Mouse (Mus musculus) liver, embryonic 15.5 days (tissue): Measurements from ENCODE around the gene Sema4b. TPM values are rescaled to one million over a fixed set of nuclear protein-coding genes. Genes with fewer than 3 reads are reported as not detected.
A peak's percentile ranks its signal among the peaks of the same experiment; 100 is the strongest.

Source experiments
- ATAC-seq: fragments of 200-750 bp; cut with Nextera tagmentation; 2 replicates; pipeline ENCODE4 v1.8.0; 2017; ENCODE audit warnings: moderate number of reproducible peaks, mild to moderate bottlenecking, moderate library complexity; ENCODE audit not compliant: insufficient read depth
- H3K27ac ChIP-seq: fragments of 300-500 bp; sonication (generic); replicated peaks from 2 replicates; pipeline ENCODE4 v1.5.1; 2015; ENCODE audit warnings: mild to moderate bottlenecking, inconsistent platforms
- H3K27me3 ChIP-seq: fragments of 300-500 bp; sonication (generic); 2 replicates; pipeline ENCODE4 v1.6.1; 2015; ENCODE audit warnings: mild to moderate bottlenecking, inconsistent platforms
- H3K36me3 ChIP-seq: fragments of 300-500 bp; sonication (generic); replicated peaks from 2 replicates; pipeline ENCODE4 v1.6.1; 2015; ENCODE audit warnings: moderate library complexity, mild to moderate bottlenecking, inconsistent platforms
- H3K4me1 ChIP-seq: fragments of 300-500 bp; sonication (generic); replicated peaks from 2 replicates; pipeline ENCODE4 v1.6.1; 2015; ENCODE audit warnings: inconsistent platforms
- H3K4me2 ChIP-seq: fragments of 300-500 bp; sonication (generic); 2 replicates; pipeline ENCODE4 v1.6.1; 2015; ENCODE audit warnings: moderate library complexity, mild to moderate bottlenecking, inconsistent platforms
- H3K4me3 ChIP-seq: fragments of 300-500 bp; sonication (generic); replicated peaks from 2 replicates; pipeline ENCODE4 v1.5.1; 2015; ENCODE audit warnings: mild to moderate bottlenecking, inconsistent platforms
- H3K9ac ChIP-seq: fragments of 300-500 bp; sonication (generic); 2 replicates; pipeline ENCODE4 v1.6.1; 2015; ENCODE audit warnings: moderate library complexity, mild to moderate bottlenecking, inconsistent platforms
- H3K9me3 ChIP-seq: fragments of 300-500 bp; sonication (generic); replicated peaks from 2 replicates; pipeline ENCODE4 v1.6.1; 2016; ENCODE audit warnings: inconsistent platforms
- WGBS: fragments of 180-500 bp; shearing (Covaris S2); methylation state at CpG from one replicate; pipeline ENCODE4 v1.1.7; 2015; ENCODE audit warnings: mixed read lengths; ENCODE audit not compliant: insufficient replicate concordance; 5-methylcytosine and 5-hydroxymethylcytosine counted together
- polyA plus RNA-seq: library from polyadenylated mRNA; unstranded; fragments of >200 nt; fragmentation: Nextera tagmentation; extraction: Ambion mirVana; gene quantifications from 2 replicates; pipeline ENCODE4 v1.2.1, GENCODE M21; 2015

Gene Sema4b
- polyA plus RNA-seq, 1 experiment from 2014 or later: 15.2 TPM

DNA sequence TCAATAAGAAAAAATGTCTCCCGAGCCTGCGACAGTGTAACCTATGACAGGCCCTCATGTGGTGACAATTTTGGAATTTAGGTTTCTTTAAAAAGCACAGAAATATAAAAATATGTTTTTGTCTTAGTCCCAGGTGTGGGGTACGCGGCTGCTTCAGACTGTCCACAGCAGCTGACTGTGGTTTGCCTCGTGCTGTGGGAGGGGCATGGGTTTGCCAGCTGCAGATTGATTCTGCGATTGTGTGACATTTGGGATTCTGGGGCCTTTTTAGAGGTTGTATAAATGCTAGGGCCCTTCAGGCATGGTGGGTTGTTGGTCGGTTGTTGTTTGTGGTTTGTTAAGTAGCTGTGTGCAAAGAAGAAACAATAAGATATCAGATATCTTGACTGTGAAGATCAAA lies 18.3 kb downstream of the Sema4b start:
- peaks cover 53% of the 10 kb centered on the region for H3K36me3 ChIP-seq
- H3K4me3 ChIP-seq: no peak overlapping the region
- no peak for ATAC-seq
- peaks cover 100% of the 10 kb centered on the region for H3K4me1 ChIP-seq
- H3K4me2 ChIP-seq: peak overlapping the region; percentile 91
- no peak overlapping the region for H3K9ac ChIP-seq
- H3K9me3 ChIP-seq: no peaks in the 10 kb centered on the region
- peak overlapping the region; percentile 100 for H3K27ac ChIP-seq
- WGBS: 35% methylated on average over 7 of the region's 7 CpGs
- no peaks in the 10 kb centered on the region for H3K27me3 ChIP-seq

DNA sequence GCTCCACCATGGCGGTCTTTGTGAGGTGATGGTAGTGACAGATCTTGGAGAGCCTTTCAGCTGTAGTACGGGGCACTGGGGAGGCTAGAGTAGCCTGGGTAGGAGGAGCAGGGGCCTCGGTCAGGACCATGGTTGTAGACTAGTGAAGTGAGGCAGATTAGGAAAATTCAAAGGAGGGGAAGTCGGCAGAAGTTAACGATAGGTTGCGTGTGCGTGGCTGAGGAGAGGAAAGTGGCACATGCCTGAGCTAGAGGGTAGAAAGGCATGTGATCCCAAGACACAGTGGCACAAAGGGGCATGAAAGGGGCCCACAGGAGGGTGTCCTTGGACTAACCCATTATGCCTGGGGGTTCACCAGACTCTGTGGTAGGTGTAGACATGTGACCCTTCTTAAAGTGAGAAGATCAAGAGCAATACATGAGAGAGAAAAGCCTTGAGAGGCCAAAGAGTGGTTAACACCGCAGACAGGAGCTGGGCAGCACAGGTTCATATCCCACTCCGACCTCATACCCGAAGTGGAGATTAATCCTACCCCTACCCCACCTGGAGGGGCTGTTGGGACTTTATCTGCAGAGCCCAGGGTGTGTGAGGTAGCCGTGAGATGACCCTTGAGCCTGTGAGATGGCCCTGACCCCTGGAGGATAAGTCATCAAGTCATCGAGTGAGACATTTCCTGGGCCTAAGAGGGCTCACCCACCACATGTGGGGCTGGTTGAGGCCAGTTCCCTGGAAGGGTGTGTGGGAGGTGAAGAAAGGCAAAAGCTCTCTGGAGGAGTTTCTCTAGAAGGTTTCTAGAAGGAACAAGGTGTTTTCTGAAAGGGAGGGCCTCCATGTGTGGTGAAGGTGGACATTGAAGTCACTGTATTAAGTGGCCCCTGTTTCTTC lies 19.3 kb downstream of the Sema4b start:
- WGBS: 51% methylated on average over 12 of the region's 12 CpGs
- Histone ChIP-seq H3K27ac (peak overlapping the region; percentile 100), H3K4me1 (peaks cover 100% of the 10 kb centered on the region), H3K4me2 (peak overlapping the region; percentile 91), H3K4me3 (no peak overlapping the region), H3K36me3 (peaks cover 44% of the 10 kb centered on the region), H3K9me3 (no peaks in the 10 kb centered on the region), H3K27me3 (no peaks in the 10 kb centered on the region), H3K9ac (peak overlapping the region; percentile 71)
- ATAC-seq: no peak

DNA sequence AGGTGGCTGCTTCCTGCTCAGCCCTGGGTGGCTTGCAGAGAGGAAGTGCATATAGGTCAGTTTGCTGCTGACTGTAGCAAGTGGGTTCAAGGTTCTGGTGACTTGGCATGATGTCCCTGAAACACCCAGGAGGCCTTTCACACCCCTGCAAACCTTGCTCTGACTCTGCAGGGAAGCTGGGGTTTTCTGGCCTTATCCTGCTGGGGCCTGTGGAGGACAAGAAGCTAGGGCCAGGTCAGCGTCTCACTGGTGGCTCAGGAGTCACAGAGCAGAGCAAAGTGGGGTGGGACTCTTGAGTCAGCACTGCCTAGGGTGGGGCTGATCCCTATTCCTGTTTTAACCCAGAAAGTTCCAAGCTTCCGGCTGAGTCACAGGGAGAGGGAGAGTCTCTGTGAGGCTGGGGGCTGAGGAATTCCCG lies 20.7 kb downstream of the Sema4b start:
- peaks cover 100% of the 10 kb centered on the region for H3K4me1 ChIP-seq
- H3K4me3 ChIP-seq: peak overlapping the region; percentile 40
- peak overlapping the region; percentile 71 for H3K9ac ChIP-seq
- no peaks in the 10 kb centered on the region for H3K27me3 ChIP-seq
- no peaks in the 10 kb centered on the region for H3K9me3 ChIP-seq
- peak overlapping the region; percentile 91 for H3K4me2 ChIP-seq
- no peak for ATAC-seq
- 20% methylated on average over 3 of the region's 3 CpGs for WGBS
- peaks cover 30% of the 10 kb centered on the region for H3K36me3 ChIP-seq
- H3K27ac ChIP-seq: peak overlapping the region; percentile 100

DNA sequence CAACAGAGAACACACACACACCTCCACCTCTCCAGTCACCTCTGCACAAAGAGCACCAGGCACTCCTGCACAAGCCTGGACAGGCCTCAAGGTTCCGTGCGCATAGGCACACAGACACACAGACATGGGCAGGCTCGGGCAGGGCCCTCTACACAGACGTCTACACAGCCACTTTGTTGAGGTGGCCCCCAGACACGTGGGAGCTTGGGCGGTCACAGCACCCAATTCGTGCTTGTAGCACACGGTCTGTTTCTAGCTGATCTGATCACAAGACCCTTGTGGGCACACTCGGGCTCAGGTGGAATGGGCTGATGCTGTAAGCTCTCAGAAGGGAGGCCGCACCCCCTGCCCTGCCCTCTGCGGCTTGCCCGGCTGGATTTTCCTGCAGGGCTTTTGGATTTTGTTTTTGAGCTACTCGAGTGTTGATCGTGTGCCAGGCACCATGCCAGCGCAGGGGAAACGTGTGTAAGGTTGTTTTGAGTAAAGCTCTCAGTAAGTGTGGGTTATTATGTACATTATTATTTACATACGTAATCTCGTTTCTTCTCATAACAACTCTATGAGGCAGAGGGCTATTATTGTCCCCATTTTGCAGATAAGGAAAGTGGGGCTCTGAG lies 21.5 kb downstream of the Sema4b start:
- Histone ChIP-seq H3K27ac (peak overlapping the region; percentile 100), H3K9ac (peak overlapping the region; percentile 71), H3K27me3 (no peaks in the 10 kb centered on the region), H3K9me3 (no peaks in the 10 kb centered on the region), H3K4me3 (peak overlapping the region; percentile 40), H3K4me2 (peak overlapping the region; percentile 91), H3K36me3 (peaks cover 30% of the 10 kb centered on the region), H3K4me1 (peaks cover 100% of the 10 kb centered on the region)
- peak; percentile 16 for ATAC-seq
- WGBS: 32% methylated on average over 18 of the region's 18 CpGs

DNA sequence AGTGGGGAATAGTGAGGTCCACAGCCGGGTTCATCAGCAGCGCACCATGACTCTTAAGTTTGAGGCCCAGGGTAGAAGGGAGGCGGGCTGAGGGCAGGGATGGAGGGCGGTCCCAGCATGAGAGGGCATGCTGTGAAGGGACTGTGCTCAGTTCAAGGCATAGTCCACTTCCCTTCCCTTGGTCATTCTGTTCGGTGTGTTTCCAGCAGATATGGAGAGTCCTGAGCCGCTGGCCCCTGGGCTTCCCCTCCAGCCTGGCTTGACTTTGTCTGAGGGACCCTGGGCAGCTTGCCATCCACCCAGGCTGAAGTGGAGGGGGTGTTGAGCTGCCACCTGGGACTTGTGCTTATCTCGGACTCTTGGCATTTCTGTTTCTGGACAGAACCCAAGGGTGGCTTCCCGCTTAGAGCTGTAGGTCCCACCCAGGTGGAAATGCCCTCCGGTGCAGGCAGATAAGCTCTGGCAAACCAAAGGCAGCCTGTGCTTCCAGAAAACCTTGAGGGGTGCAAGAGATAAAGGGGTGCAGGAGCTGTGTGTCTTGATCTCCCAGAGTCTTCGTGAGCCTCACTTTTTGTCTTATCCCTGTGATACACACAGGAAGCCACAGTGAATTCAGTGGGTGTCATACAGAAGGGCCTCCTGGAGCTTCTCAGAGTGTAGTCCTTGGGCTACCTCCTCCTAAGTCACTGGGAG lies 22.2 kb downstream of the Sema4b start:
- H3K4me1 ChIP-seq: peaks cover 99% of the 10 kb centered on the region
- peak overlapping the region; percentile 100 for H3K27ac ChIP-seq
- peak overlapping the region; percentile 71 for H3K9ac ChIP-seq
- peak overlapping the region; percentile 40 for H3K4me3 ChIP-seq
- no peaks in the 10 kb centered on the region for H3K9me3 ChIP-seq
- WGBS: 13% methylated on average over 10 of the region's 10 CpGs
- H3K4me2 ChIP-seq: peak overlapping the region; percentile 91
- peak; percentile 88 for ATAC-seq
- no peaks in the 10 kb centered on the region for H3K27me3 ChIP-seq
- H3K36me3 ChIP-seq: peaks cover 33% of the 10 kb centered on the region

DNA sequence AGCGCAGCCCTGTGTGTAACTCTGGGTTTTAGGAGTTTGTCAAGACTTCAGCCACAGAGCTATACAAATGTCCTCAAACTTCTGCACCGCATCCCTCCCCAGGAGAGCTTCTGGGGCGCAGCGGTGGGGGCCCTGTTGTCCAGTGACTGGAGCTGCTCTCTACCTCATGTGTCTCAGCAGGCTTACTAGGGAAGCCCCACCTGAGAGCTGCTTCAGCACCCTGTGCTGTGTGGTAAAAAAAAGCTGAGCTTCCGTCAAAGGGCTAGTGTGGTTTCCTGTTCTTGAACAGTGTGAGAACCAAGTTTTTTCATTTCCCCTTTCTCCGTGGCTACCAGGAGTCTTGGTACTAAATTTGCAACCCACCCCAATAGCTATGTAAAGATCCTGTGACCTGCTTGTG lies 23.0 kb downstream of the Sema4b start:
- Histone ChIP-seq H3K9ac (peak overlapping the region; percentile 71), H3K4me2 (peak overlapping the region; percentile 91), H3K9me3 (no peaks in the 10 kb centered on the region), H3K36me3 (peaks cover 33% of the 10 kb centered on the region), H3K27ac (peak overlapping the region; percentile 100), H3K27me3 (no peaks in the 10 kb centered on the region), H3K4me3 (peak overlapping the region; percentile 40), H3K4me1 (peaks cover 98% of the 10 kb centered on the region)
- WGBS: 18% methylated on average over 6 of the region's 6 CpGs
- no peak for ATAC-seq

DNA sequence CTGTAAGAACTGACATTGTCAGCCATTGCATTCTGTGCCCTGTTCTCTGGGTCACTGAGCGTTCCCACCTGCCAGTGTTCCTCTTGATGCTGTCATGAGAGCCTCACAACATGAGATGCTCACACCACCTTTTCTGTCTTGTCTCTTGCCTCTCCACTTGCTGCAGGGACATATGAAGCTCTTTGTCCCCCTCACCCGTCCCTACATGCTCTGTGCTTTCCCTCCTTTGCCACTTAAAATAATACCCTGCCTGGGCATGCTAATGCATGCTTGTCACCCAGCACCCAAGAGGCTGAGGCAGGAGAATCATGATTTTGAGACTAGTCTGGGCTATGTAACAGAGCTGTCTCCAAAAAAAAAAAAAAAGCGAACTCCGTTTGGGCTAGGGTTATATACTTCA lies 24.3 kb downstream of the Sema4b start:
- peaks cover 40% of the 10 kb centered on the region for H3K36me3 ChIP-seq
- peak overlapping the region; percentile 100 for H3K27ac ChIP-seq
- H3K4me2 ChIP-seq: peak overlapping the region; percentile 91
- 82% methylated on average over 4 of the region's 4 CpGs for WGBS
- no peaks in the 10 kb centered on the region for H3K9me3 ChIP-seq
- H3K4me1 ChIP-seq: peaks cover 98% of the 10 kb centered on the region
- H3K9ac ChIP-seq: peak overlapping the region; percentile 71; the same call in 1 of the 2 replicates
- no peaks in the 10 kb centered on the region for H3K27me3 ChIP-seq
- no peak for ATAC-seq
- 0 out of 2 replicates have a peak overlapping the region, but pooled peaks have one; percentile 1 for H3K4me3 ChIP-seq

DNA sequence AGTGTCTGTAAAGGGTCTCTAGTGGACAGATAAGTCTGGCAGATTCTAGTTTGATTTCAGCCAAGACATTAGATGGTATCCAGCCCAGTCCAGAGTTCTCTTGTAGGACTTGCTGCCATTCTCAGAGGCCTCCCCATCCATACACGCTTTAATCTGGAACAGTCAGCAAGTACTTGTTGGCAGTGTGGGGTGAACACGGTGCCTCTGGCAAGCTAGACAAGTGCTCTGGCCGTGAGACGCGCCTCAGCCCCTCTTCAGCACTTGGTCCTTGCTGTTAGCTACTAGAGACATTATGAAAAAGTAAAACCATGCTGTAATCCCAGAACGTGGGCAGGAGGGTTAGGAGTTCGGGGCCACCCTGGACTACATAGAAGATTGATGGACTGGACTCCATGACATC lies 27.0 kb downstream of the Sema4b start:
- H3K9me3 ChIP-seq: no peaks in the 10 kb centered on the region
- peak overlapping the region; percentile 100 for H3K27ac ChIP-seq
- peaks cover 76% of the 10 kb centered on the region for H3K4me1 ChIP-seq
- H3K27me3 ChIP-seq: no peaks in the 10 kb centered on the region
- ATAC-seq: no peak
- WGBS: 86% methylated on average over 7 of the region's 7 CpGs
- H3K9ac ChIP-seq: no peak overlapping the region
- no peak overlapping the region for H3K4me2 ChIP-seq
- no peak overlapping the region for H3K4me3 ChIP-seq
- peaks cover 63% of the 10 kb centered on the region for H3K36me3 ChIP-seq

DNA sequence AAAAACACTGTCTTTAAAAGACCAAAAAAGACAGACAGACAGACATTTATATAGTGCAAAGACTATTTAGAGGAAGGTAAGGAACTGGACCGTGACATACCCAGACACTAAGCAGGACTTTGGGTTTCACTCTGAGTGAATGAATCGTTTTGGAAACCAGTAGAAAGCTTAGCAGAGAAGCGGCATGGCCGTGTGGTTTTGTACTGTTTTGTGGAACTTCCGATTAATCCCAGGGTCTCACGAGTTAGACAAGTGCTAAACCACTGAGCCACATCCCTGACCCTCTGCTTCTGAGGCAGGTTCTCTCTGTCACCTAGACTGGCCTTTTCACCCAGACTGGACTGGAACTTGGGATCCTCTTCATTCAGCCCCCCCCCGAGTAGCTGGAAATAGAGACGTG lies 27.8 kb downstream of the Sema4b start:
- no peaks in the 10 kb centered on the region for H3K27me3 ChIP-seq
- no peak overlapping the region for H3K9ac ChIP-seq
- H3K36me3 ChIP-seq: peaks cover 71% of the 10 kb centered on the region
- H3K9me3 ChIP-seq: no peaks in the 10 kb centered on the region
- H3K4me2 ChIP-seq: no peak overlapping the region
- peak overlapping the region; percentile 100 for H3K27ac ChIP-seq
- no peak overlapping the region for H3K4me3 ChIP-seq
- 81% methylated on average over 8 of the region's 8 CpGs for WGBS
- H3K4me1 ChIP-seq: peaks cover 68% of the 10 kb centered on the region
- ATAC-seq: no peak

DNA sequence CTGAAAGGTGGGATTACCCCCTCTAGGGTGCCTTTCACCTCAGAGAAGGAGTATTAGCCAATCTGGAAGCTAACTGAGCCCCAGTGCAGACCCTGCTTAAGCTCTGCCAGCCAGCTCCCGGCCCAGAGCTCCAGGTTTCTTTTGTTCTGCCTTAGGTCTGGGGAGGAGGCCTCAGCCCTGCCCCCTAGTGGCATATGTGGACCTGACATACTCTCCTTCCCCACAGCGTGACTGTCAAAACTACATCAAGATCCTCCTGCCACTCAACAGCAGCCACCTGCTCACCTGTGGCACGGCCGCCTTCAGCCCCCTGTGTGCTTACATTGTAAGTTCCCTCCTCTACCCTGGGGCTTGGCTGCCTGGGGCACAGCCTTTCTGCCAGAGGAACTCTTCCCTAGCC lies 28.8 kb downstream of the Sema4b start:
- H3K9ac ChIP-seq: 0 out of 2 replicates have a peak overlapping the region, but pooled peaks have one; percentile 21
- 0 out of 2 replicates have a peak overlapping the region, but pooled peaks have one; percentile 11 for H3K4me2 ChIP-seq
- WGBS: 28% methylated on average over 4 of the region's 4 CpGs
- peak overlapping the region; percentile 100 for H3K27ac ChIP-seq
- no peaks in the 10 kb centered on the region for H3K27me3 ChIP-seq
- peaks cover 61% of the 10 kb centered on the region for H3K4me1 ChIP-seq
- ATAC-seq: peak; percentile 53
- H3K4me3 ChIP-seq: no peak overlapping the region
- H3K36me3 ChIP-seq: peaks cover 81% of the 10 kb centered on the region
- no peaks in the 10 kb centered on the region for H3K9me3 ChIP-seq

DNA sequence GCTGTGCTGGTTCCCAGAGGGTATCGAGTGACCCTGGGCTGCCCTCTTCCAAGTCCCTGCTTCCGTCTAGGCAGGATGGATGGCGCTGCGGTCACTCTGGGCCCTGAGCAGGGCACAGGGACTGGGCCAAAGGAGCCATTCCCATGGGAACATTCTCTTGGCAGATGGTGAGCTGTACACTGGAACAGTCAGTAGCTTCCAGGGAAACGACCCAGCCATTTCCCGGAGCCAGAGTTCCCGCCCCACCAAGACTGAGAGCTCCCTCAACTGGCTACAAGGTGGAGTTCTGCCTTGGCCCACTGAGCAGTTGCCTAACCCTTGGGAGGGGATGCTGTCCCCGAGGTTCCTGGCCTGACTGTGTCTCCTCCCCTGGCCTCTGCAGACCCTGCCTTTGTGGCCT lies 29.9 kb downstream of the Sema4b start:
- no peak overlapping the region for H3K27ac ChIP-seq
- ATAC-seq: no peak
- H3K9ac ChIP-seq: no peak overlapping the region
- H3K9me3 ChIP-seq: no peaks in the 10 kb centered on the region
- peaks cover 92% of the 10 kb centered on the region for H3K36me3 ChIP-seq
- H3K4me3 ChIP-seq: no peak overlapping the region
- H3K4me2 ChIP-seq: no peak overlapping the region
- peaks cover 50% of the 10 kb centered on the region for H3K4me1 ChIP-seq
- WGBS: 89% methylated on average over 8 of the region's 8 CpGs
- H3K27me3 ChIP-seq: no peaks in the 10 kb centered on the region
